Mouse (Mus musculus): ENCODE data around the gene Srp72.
"Not testable (repeated sequence)": the region's sequence is repeated elsewhere in the genome, so short reads cannot be mapped to it uniquely, and the experiment has no call there.

The Srp72 gene

DNA sequence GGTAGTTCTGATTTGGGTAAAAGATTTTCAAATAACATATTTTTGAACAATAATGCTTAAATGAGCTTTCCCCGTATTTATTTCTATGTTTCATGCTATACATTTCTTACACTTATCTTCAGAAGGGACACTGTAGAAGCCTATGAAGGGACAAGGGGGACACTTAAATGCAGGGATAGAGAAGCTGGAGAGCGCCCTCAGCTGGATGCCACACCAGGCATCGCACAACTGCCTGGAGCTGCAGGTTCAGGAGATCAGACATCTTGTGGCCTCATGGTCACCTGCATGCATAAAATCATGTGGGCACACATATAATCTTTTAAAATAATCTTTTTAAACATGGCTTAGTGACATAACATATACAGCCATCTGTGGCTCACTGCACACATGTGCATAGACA, 9.8 kb upstream of the Srp72 start:
- no peak for DNase-seq (ENCODE audit: inconsistent ontology term)

DNA sequence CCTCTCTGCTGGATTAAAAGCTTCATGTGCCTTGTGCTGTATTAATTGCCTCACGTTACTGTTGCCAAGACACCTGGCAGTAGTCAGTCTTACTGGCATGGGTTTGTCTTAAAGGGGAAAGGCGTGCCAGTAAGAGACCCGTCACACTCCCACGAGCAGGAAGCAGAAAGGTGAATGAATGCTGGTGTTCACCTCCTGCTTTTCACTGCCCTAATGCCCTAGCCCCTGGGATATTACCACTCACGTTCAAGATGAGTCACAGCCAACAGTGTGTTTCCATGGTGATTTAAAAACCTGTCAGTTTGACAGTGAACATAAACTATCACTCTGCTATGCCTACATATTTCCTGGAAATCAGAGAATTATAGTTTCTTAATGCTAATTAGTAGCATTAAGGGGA, 5.2 kb upstream of the Srp72 start:
- no peak for DNase-seq (ENCODE audit: inconsistent ontology term)

DNA sequence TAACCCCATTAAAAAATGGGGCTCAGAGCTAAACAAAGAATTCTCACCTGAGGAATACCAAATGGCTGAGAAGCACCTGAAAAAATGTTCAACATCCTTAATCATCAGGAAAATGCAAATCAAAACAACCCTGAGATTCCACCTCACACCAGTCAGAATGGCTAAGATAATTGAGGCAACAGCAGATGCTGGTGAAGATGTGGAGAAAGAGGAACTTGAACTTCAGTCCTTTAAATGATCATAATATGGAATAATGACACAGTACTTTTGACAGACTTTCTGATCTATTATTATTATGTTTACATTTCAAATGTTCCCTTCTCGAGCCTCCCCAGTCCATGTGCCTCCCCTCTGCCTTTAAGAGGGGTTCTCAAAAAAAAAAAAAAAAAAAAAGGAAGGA, 3.4 kb upstream of the Srp72 start:
- DNase-seq (ENCODE audit: inconsistent ontology term), result not testable (repeated sequence)

DNA sequence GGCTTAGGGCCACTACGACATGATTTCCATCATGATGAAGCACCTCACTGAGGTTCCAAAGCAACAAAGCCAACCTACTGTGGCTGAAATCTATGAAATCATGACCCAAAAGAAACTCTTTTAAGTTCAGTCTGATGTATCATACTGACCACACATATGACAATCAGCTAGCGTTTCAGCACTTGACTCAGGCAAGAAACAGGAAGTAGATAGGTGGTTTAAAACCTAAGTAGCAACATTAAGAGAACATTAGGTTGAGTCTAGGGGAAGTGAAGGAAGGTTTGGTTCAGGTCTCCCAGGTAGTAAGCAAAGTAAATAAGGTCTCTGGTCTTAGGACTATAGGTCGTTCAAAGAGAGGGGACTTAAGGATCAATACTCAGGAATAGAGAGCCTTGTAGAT, 995 bp upstream of the Srp72 start:
- DNase-seq (ENCODE audit: inconsistent ontology term), result no peak

DNA sequence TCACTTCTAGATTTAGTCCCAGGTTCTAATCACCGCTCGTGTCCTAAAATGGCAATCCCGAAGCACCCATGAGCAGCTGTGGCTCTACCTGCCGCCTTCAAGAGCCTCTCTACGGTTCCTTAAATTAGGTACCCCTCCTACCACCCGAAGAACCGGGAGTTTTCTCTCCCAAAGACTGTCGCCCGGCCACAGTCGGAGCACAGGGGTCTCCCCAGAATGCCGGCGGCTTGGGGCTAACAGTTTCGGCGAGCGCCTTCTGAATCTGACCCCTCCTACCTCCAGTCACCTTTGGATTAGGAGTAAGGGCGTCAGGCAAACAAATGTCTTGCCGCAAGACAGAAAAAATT, 303 bp upstream of the Srp72 start:
- DNase-seq (ENCODE audit: inconsistent ontology term), result no peak

DNA sequence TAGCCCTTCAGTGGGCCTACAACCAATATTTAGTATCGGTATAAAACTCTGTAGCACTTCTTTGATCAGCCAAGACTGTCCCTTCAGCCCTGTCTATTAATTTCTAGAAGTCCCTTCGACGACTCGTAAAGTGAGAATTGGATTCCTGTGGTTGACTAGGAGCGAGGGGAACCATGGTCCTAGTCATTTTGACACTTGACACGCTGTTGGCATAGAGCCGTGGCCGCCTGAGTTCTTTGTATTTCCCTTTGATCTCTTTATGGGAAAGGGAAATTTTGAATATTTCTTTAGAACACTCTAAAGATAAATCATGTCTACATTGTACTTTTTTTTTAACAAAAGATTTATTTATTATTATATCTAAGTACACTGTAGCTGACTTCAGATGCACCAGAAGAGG, 1.3 kb downstream of the Srp72 start:
- DNase-seq (ENCODE audit: inconsistent ontology term), result no peak

DNA sequence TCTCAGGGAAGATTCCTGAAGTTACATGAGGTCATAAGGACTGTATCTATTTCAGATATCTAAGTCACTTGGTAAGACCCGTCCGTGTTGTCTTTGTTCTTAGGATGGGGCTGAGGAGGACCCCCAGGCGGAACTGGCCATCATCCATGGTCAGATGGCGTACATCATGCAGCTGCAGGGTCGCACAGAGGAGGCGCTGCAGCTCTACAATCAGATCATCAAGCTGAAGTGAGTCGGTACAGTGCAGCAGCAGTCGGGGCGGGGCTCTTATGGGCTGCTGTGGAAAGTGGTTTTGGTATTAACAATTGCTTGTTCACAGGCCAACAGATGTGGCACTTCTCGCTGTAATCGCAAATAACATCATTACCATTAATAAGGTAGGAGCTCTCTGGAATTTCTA, 9.5 kb downstream of the Srp72 start:
- no peak for DNase-seq (ENCODE audit: inconsistent ontology term)

DNA sequence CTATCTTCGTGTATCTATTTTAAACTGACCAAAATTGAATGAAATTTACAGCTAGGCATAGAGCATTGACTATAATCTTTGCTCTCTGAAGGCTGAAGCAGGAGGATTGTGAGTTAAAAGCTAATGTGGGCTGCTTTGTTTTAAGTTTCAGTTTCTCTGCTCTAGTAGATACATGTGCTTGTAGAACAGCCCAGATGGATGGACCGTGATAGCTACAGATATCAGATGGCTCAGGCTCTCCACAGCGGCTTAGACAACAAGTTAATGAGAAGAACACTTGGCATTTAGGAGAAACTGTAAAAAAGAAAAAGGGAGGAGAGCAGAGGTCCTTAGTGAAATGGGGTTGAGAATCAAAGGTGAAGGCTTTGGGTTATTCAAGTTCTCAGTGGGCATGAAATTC, 16.3 kb downstream of the Srp72 start:
- DNase-seq (ENCODE audit: inconsistent ontology term), result no peak

DNA sequence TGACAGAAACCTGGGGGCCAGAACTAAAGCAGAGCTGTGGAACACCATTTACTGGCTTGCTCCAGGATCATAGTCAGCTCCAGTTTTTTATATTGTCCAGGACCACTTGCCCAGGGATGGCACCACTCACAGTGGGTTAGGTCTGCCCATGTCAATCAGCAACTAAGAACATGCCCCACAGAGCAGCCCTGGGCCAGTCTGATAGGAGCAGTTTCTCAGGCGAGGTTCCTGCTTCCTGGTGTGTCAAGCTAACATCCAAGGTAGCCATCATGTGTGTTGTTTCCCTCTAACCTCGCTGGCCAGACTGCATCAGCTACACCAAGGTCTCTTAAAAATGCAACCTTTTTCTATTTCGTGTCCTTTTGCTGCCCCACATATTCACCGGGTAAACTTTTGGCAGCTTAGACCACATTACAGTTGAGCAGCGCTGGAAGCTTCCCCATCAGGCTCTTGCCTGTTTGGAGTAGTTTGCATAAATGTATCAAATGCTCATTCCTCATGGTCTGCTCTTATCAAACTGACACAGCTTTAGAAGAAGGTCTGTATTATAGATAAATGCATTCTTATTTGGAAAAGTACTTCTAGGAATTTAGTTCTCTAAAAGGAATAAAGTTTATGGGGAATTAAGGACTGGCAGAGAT, 18.8 kb downstream of the Srp72 start:
- DNase-seq (ENCODE audit: inconsistent ontology term), result no peak

DNA sequence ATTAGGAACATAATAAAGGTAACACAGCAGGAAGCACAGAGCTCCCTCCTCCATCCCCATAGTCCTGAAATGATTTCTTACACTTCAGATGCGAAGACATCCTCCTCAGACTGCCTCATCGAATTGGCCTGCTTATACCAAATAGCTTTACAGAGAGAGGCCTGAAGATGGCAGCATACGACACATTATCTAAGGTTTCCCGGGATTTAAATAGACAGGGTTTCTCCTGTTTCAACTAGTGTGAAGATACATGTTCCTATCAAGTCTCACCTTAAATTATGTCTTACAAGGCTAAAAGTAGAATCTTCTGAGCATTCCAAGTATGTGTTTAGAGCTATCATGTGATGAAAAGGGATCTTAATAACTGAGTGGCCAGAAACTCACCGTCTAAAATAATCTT, 23.9 kb downstream of the Srp72 start:
- no peak for DNase-seq (ENCODE audit: inconsistent ontology term)

DNA sequence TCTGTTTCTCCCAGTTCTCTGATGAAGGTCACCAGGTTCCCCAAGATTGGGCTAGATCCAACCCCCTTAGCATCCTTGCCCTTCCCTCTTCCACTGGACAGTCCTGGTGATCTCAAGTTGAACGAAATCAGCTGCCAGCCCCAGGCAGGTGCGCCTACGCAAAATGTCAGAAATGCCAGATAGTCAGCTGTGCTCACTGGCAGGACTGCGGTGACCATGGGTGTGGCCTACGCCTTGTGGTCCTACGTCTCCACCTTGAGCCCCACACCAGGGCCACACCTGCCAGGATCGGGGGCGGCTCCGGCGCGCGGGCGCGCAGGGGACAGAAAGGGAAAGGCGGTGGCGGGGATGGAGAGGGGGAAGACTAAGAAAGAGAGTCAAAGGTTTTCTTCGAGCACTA, 26.7 kb downstream of the Srp72 start:
- DNase-seq (ENCODE audit: inconsistent ontology term), result no peak

DNA sequence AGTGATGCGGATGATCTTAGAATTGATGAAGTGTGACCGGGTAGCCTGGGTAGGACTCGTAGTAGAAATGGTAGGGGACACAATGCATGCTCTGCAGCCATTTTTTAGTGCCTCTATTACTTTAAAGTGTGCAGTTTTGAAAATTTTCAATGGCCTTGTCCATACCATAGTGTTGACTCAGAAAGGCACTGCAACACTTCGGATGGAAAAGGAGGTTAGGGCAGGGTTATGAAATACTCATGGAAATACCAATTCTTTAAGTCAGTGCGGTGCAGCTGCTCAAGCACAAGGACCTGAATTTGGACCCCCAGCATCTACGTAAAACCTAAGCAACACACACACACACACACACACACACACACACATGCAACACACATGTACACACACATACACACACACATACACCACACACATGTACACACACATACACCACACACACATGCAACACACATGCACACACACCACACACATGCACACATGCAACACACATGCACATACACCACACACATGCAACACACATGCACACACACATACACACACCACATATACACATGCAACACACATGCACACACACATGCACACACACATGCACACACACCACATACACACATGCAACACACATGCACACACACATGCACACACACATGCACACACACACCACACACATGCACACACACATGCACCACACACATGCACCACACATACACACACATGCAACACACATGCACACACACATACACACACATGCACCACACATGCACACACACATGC, 29.8 kb downstream of the Srp72 start, which contains the start of gene Arl9:
TSS of gene Arl9 (plus strand) at position 5 of the 771 bp plus-strand sequence.
- DNase-seq (ENCODE audit: inconsistent ontology term), result no peak

DNA sequence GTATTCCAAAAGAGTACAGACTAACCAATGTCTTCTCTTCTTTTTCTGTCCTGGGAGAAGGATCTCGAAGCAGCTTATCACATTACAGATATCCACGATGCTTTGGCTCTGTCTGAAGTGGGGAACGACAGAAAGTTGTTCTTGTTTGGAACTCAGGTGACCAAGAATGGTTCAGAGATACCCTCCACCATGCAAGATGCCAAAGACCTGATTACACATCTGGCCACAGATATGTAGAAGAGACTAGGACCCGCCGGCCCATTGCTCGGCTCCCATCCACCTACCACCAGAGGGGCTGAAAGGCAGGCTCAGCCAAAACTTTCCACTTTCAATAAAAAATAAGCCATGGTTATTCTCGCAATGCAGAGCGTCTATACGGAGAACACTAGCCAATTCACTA, 35.9 kb downstream of the Srp72 start:
- DNase-seq (ENCODE audit: inconsistent ontology term), result no peak

DNA sequence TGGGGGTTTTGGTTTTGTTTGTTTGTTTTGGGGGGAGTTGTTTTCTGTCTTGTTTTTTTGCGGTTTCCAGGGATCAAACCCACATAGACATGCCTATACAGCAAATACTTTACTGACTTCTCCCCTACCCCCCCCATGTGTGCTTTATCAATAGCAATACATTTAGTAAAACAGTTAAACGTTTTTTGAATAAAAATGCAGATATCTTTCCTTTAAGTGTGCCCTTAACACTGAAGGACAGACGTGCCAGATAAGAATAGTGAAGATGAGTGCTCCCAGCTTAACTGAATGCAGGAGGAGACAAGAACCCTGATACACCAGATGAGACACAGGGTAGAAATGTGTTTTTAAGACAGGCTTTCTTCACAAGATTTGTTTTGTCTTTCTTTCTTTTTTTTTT, 36.6 kb downstream of the Srp72 start:
- no peak for DNase-seq (ENCODE audit: inconsistent ontology term)

DNA sequence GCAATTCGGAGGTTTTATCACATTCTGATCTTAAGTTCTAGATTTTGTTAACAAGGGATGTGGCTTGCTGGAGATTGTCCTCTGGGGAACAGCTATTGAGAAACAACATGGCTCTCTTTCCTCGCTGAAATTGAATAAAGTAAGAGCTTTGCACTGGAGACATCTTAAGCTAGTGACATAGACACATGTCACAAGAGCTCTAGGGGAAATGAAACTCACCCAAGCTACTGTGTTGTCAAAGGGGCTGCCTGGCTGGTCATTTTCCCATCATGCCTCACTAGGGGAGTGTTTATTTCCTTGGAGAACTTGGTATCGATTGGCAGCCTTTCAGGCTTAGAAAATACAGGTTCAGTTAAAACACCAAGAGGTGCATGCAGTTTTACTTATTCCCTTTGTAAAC, 38.7 kb downstream of the Srp72 start:
- no peak for DNase-seq (ENCODE audit: inconsistent ontology term)

DNA sequence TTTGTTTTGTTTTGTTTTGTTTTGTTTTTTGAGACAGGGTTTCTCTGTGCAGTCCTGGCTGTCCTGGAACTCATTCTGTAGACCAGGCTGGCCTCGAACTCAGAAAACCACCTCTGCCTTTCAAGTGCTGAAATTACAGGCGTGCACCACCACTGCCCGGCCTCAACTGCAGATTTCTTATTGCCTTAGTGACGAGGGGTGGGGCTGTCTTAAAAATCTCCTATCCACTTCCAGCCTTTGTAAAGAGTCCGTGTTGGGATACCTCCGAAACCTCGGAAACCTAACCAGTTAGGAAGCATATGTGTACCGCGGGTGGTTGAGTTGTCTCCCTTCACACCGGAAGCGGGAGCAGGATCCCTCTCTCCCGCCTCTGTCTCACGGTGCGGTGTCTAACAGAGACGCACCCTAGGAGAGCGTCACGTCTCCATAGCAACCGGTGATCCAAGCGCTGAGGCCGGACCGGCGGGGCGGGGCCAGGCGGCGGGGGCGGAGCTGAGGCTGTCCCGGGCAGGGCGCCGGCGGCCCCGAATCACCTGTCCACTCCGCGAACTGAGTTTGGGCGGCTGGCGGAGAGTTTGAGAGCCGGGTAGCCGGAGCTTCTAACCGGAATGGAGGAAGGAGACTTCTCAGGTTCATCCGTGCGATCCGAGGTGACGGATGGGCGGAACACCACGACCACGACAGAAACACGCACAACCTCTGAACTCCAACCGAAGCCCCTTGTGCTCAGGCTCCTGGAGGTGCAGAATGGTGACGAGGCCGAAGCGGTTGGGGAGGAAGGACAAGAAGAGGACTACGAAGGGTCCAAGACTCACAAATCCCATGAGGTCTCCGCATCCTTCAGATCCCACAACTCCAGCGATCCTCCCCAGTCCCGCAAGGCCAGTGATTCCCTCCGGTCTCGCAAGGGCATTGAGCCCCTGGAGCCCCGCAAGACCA, 41.3 kb downstream of the Srp72 start, which contains the start of gene Thegl:
TSS of gene Thegl (plus strand) at position 480 of the 939 bp plus-strand sequence.
- peak; percentile 86 for DNase-seq (ENCODE audit: inconsistent ontology term)

DNA sequence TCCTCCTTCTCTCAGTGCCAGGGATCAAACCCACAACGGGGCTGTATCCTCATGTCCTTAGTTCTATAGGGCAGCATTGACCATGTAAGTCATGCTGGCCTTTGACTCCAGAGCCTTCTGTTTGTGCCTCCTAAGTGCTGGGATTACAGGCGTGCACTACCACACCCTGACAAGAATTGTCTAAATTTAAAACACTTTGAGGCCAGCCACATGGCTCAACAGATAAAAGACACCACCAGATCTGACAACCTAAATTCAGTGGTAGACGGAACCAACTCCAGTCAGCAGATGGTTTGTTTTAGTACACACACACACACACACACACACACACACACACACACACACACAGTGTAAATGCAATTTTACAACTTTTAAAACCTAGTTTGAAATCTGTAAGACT, 53.6 kb downstream of the Srp72 start:
- DNase-seq (ENCODE audit: inconsistent ontology term), result no peak

DNA sequence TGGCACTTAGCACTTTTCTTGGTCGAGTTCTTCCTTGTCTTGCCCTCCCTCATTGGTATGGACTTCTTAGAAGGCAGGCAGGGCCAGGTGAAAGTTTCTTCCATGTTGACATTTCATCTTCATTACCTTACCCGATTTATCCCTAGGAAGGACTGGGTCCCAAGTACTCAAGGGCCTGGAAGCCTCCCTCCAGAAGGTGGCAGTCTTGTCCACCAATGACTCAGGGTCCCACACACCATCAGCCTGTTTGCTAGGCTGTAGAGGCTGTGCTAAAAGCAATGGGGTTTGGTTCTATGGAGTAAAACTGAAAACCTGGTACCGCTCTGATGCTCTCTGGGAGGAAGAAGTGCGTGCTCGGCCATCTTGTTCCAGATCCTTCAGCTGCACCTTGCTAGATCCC, 55.3 kb downstream of the Srp72 start:
- DNase-seq (ENCODE audit: inconsistent ontology term), result peak; percentile 20

DNA sequence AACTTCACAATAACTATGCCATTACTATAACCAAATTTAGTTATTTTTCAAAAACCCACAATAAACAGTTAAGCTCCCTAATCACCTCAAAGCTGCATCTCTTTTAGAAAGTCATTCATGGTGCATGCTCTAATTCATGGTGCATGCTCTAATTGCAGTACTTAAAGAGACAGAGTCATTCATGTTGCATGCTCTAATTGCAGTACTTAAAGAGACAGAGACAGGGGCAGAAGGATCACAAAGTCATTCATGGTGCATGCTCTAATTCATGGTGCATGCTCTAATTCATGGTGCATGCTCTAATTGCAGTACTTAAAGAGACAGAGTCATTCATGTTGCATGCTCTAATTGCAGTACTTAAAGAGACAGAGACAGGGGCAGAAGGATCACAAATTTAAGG, 60.6 kb downstream of the Srp72 start:
- not testable (repeated sequence) for DNase-seq (ENCODE audit: inconsistent ontology term)

DNA sequence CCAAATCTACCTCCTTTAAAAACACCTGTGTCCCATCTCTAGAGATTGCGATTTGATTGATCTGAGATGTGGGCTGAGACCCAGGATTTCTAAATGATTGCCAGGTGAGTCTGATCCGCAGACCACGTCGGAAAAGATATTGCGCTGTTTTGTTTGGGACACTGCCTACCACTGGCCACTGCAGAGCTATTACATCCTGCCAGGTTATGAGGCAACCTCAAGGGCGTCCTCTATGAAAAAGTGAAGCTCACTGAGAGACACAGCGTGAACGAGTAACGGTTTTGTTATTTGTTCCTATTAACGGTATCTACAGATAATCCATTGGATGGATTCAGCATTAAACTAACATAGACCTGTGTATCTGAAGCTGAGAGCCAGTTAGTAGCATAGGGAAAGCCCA, 64.0 kb downstream of the Srp72 start:
- no peak for DNase-seq (ENCODE audit: inconsistent ontology term)

DNA sequence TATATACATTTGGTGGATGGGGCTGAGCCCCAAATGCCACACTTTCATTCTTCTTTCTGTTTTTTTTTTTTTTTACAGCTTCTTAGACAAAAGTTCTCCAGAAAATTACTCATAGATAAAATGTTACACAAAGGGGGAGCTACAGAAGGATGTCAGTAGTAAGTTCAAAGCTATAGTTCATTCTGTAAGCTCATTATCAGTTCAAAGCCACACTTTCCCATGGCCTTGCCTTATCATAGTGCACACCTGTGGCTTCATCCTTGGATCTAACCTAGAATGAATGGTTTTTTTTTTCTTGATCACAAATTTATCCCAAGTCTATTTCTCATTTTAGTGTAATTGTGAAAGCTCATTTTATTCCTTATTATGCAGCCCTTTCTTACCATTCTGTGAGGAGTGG, 64.9 kb downstream of the Srp72 start:
- DNase-seq (ENCODE audit: inconsistent ontology term), result no peak

DNA sequence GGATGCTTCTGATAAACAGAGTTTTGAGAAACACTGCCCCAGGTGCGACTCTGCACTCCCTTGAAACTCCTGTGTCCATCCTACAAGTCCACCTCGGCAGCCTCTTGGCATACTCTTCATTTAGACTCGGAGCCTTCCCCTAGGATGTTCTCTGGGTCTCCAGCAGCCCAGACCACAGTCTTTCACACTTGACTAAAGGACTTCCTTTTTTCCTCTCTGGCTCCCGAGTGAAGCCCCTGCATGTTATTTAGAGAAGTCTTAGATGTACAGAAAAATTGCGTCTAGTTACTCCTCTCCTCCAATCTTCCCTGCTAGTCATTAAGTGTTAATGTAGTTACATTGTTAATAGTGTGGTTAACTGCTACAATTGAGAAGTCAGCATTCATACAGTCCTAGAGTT, 69.9 kb downstream of the Srp72 start:
- no peak for DNase-seq (ENCODE audit: inconsistent ontology term)

All from Muller cell, postnatal 12 days (primary cell).